Mouse (Mus musculus): Measurements from ENCODE around the gene Psors1c2.

GRCm38 (mm10) chr17:35484066-35484465 is 48.9 kb upstream of the Psors1c2 start:
- TF ChIP-seq CTCF (IDR thresholded peaks at IDR 0.05; ENCODE audit: borderline replicate concordance, extremely low read depth, insufficient read depth, insufficient read length): peak; percentile 94
- no peak for TF ChIP-seq POLR2A (IDR thresholded peaks at IDR 0.05; ENCODE audit: borderline replicate concordance, extremely low read depth, insufficient read depth, insufficient read length, poor library complexity, severe bottlenecking)

All from brain, embryonic 14.5 days (tissue).